ENCODE assay signal across 11 mouse cellular contexts in genomic region chr15:87199641-87200040, GRCm38 (mm10).
"Had no signal": no experiment of that assay in that cellular context is flagged by ENCODE, and none has a peak within 500 bp of the region (broad histone marks: within the 10 kb centered on the region; RNA-seq: fewer than 3 reads in every experiment).

No protein-coding gene starts in this region.

- DNase-seq: kidney, adult 2 months; kidney, postnatal 14 days; lung, embryonic 14.5 days; lung, postnatal 10 days; lung, postnatal 4 days; right cerebral cortex, adult 18-20 months; right cerebral cortex, postnatal 25 days; thymus, adult 18-20 months; thymus, postnatal 36 days had no signal

- ATAC-seq: liver, embryonic 12.5 days; midbrain, embryonic 16.5 days had no signal
